Comparison of ENCODE assay signal across 8 mouse cellular contexts in genomic region chr10:127070190-127071121, GRCm38 (mm10). TPM values are rescaled to one million over a fixed set of nuclear protein-coding genes. Genes with fewer than 3 reads are reported as not detected.
DNase-seq lines count a peak whose midpoint lies in the region; ATAC-seq lines count a peak whose summit lies in the region.

Tspan31 (minus strand) TSS chr10:127070264.

- H3K9ac ChIP-seq in embryonic facial prominence, embryonic 12.5 days: peak within 1 kb of the TSS; percentile 74
- H3K9ac ChIP-seq in midbrain, embryonic 11.5 days (ENCODE audit: low read length): peak within 1 kb of the TSS; percentile 79

- peak within 1 kb of the TSS; percentile 94 for H3K4me2 ChIP-seq in embryonic facial prominence, embryonic 12.5 days (replicated peaks)
- peak within 1 kb of the TSS; percentile 97 for H3K4me2 ChIP-seq in midbrain, embryonic 11.5 days

- 2% methylated on average over 36 of the region's 36 CpGs for WGBS in embryonic facial prominence, embryonic 12.5 days
- 3% methylated on average over 36 of the region's 36 CpGs for WGBS in midbrain, embryonic 11.5 days

- H3K27ac ChIP-seq in embryonic facial prominence, embryonic 12.5 days: peak within 1 kb of the TSS; percentile 94
- H3K27ac ChIP-seq in midbrain, embryonic 11.5 days (ENCODE audit: low read depth, low read length): peak within 1 kb of the TSS; percentile 88

- DNase-seq in 3T3-L1 (ENCODE audit: low read depth, low spot score): peak; percentile 99
- peak; percentile 94 for DNase-seq in adrenal gland, postnatal 36 days
- DNase-seq in heart, adult 11 months: peak; percentile 100
- DNase-seq in kidney, adult 11 months: peak; percentile 96
- DNase-seq in left cerebral cortex, postnatal 4 days: peak; percentile 89
- DNase-seq in midbrain, embryonic 11.5 days (ENCODE audit: low spot score, missing footprints): peak; percentile 99
- DNase-seq in skeletal muscle tissue, adult 2 months (ENCODE audit: low read depth, low spot score): peak; percentile 96

- peak; percentile 88 for ATAC-seq in embryonic facial prominence, embryonic 12.5 days (ENCODE audit: insufficient number of reproducible peaks, insufficient read depth, low FRiP score, low TSS enrichment)
- peak; percentile 90 for ATAC-seq in midbrain, embryonic 11.5 days (ENCODE audit: low FRiP score)

- H3K4me3 ChIP-seq in embryonic facial prominence, embryonic 12.5 days: peak within 1 kb of the TSS; percentile 68
- peak within 1 kb of the TSS; percentile 63 for H3K4me3 ChIP-seq in midbrain, embryonic 11.5 days (ENCODE audit: low read depth, low read length)

- H3K36me3 ChIP-seq in embryonic facial prominence, embryonic 12.5 days: peaks cover 32% of the 10 kb centered on the region
- H3K36me3 ChIP-seq in midbrain, embryonic 11.5 days (ENCODE audit: control insufficient read depth, insufficient read depth, low read length): peaks cover 23% of the 10 kb centered on the region

- no peaks in the 10 kb centered on the region for H3K9me3 ChIP-seq in embryonic facial prominence, embryonic 12.5 days
- H3K9me3 ChIP-seq in midbrain, embryonic 11.5 days (ENCODE audit: control insufficient read depth, low read length): no peaks in the 10 kb centered on the region

- intact Hi-C loops in left cerebral cortex, postnatal 4 days (cut with DNase I): no loop called here

- H3K27me3 ChIP-seq in embryonic facial prominence, embryonic 12.5 days: peaks cover 5% of the 10 kb centered on the region; the same call in 1 of the 2 replicates
- no peaks in the 10 kb centered on the region for H3K27me3 ChIP-seq in midbrain, embryonic 11.5 days (ENCODE audit: control insufficient read depth, insufficient read depth, low read length)

- peaks cover 23% of the 10 kb centered on the region for H3K4me1 ChIP-seq in embryonic facial prominence, embryonic 12.5 days
- H3K4me1 ChIP-seq in midbrain, embryonic 11.5 days (ENCODE audit: control insufficient read depth, insufficient read depth, low read length): peaks cover 14% of the 10 kb centered on the region

RNA-seq across cellular contexts. Expression of gene Tspan31, which starts in this region (rescaled TPM):
- total RNA-seq in adrenal gland, postnatal 36 days (2021): 100 to 1,000 TPM; 106 to 118 TPM
- 167 and 170 TPM in 2 replicates for polyA plus RNA-seq in embryonic facial prominence, embryonic 12.5 days (2016; fragmentation: Nextera tagmentation; extraction: Ambion mirVana)
- 10 to 100 TPM; 49.9 to 54.4 TPM for total RNA-seq in left cerebral cortex, postnatal 4 days (2021)
- polyA plus RNA-seq in midbrain, embryonic 11.5 days (2014; fragmentation: Nextera tagmentation; extraction: Ambion mirVana): 98.6 and 117 TPM in 2 replicates

Comparison
In these comparisons a context has a peak if more than half of its experiments do, and no peak if none do; other contexts are left out.
1. Peak in every context shown above with its lines: DNase-seq, ATAC-seq, H3K4me3 ChIP-seq and H3K27ac ChIP-seq.